Mouse (Mus musculus): ENCODE measurements around the gene Slc1a2. TPM values are rescaled to one million over a fixed set of nuclear protein-coding genes. Genes with fewer than 3 reads are reported as not detected.
A peak's percentile ranks its signal among the peaks of the same experiment; 100 is the strongest.

Slc1a2 gene
- total and polyA plus RNA-seq, 3 experiments, result 0.12 to 0.50 (median 0.29) TPM

DNA sequence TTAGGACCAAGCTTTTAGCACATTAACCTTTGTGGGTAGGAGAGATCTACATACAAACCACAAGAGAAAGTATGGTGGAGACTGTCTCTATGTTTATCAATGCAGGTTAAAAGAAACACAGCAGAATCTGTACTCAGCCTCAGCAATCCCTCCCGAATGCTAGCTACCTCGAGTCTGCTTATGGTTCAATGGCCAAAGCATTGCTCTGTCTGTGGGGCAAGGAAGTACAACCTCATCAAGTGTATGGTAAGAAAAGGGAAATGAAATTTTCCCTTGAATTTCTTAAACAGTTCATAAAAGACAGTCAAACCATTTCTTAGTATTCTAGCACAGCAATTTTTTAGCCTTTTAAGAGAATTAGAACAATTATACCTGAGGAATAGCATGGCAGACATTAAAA is 133.2 kb downstream of the Slc1a2 start:
- no peak for DNase-seq
- intact Hi-C loops (cut with DNase I), result no loop called here
- H3K4me3 ChIP-seq, result no peak overlapping the region
- H3K36me3 ChIP-seq (ENCODE audit: control insufficient read depth, insufficient read depth, low read length), result no peaks in the 10 kb centered on the region
- no peak overlapping the region for H3K9ac ChIP-seq (ENCODE audit: low read depth, low read length)
- H3K27ac ChIP-seq, result no peak overlapping the region
- no peaks in the 10 kb centered on the region for H3K27me3 ChIP-seq (ENCODE audit: control insufficient read depth, insufficient read depth, low read length)
- no peaks in the 10 kb centered on the region for H3K4me1 ChIP-seq (ENCODE audit: control insufficient read depth, insufficient read depth, low read length)
- TF ChIP-seq POLR2A (IDR thresholded peaks at IDR 0.05; ENCODE audit: insufficient read depth, low read depth, low read length) (no peak), EP300 (IDR thresholded peaks at IDR 0.05; ENCODE audit: insufficient read depth, low read depth, low read length) (no peak), CTCF (IDR thresholded peaks at IDR 0.05) (no peak)
- H3K79me2 ChIP-seq (replicated peaks; ENCODE audit: control insufficient read depth, insufficient read depth, low read length), result no peaks in the 10 kb centered on the region
- 72% methylated on average over 2 of the region's 2 CpGs for WGBS

DNA sequence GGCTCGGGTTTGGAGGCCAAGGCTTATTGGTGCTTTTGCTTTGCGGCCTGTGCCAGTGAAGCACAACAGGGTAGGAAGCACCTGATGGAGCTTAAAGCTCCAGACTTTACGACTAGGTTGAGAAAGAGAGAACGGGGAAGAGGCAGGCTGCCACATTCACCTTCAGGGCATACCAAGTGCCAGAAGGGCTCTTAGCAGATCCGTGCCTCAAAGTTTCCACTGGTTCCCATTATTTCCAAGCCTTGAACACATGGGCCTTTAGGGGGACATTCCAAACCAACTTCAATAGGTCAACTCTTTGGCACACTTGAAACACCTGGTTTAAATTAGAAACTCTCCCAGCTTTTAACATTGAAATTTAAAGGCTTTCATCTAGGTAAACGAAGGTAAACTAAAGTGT is 134.3 kb downstream of the Slc1a2 start:
- DNase-seq, result no peak
- no peak for TF ChIP-seq CTCF (IDR thresholded peaks at IDR 0.05)
- TF ChIP-seq POLR2A (IDR thresholded peaks at IDR 0.05; ENCODE audit: insufficient read depth, low read depth, low read length), result no peak
- no peak for TF ChIP-seq EP300 (IDR thresholded peaks at IDR 0.05; ENCODE audit: insufficient read depth, low read depth, low read length)
- no peaks in the 10 kb centered on the region for H3K79me2 ChIP-seq (replicated peaks; ENCODE audit: control insufficient read depth, insufficient read depth, low read length)
- intact Hi-C loops (cut with DNase I), result no loop called here
- no peaks in the 10 kb centered on the region for H3K36me3 ChIP-seq (ENCODE audit: control insufficient read depth, insufficient read depth, low read length)
- H3K4me3 ChIP-seq, result no peak overlapping the region
- no peaks in the 10 kb centered on the region for H3K4me1 ChIP-seq (ENCODE audit: control insufficient read depth, insufficient read depth, low read length)
- 87% methylated on average over 6 of the region's 6 CpGs for WGBS
- no peak overlapping the region for H3K27ac ChIP-seq
- H3K27me3 ChIP-seq (ENCODE audit: control insufficient read depth, insufficient read depth, low read length), result no peaks in the 10 kb centered on the region
- no peak overlapping the region for H3K9ac ChIP-seq (ENCODE audit: low read depth, low read length)

GRCm38 (mm10) chr2:102795034-102795433 is 136.6 kb downstream of the Slc1a2 start:
- WGBS, result 68% methylated on average over 3 of the region's 3 CpGs
- no peak overlapping the region for H3K9ac ChIP-seq (ENCODE audit: low read depth, low read length)
- intact Hi-C loops (cut with DNase I), result no loop called here
- DNase-seq, result no peak
- H3K79me2 ChIP-seq (replicated peaks; ENCODE audit: control insufficient read depth, insufficient read depth, low read length), result no peaks in the 10 kb centered on the region
- H3K36me3 ChIP-seq (ENCODE audit: control insufficient read depth, insufficient read depth, low read length), result no peaks in the 10 kb centered on the region
- TF ChIP-seq CTCF (IDR thresholded peaks at IDR 0.05), result no peak
- no peak for TF ChIP-seq POLR2A (IDR thresholded peaks at IDR 0.05; ENCODE audit: insufficient read depth, low read depth, low read length)
- TF ChIP-seq EP300 (IDR thresholded peaks at IDR 0.05; ENCODE audit: insufficient read depth, low read depth, low read length), result no peak
- no peak overlapping the region for H3K4me3 ChIP-seq
- H3K27me3 ChIP-seq (ENCODE audit: control insufficient read depth, insufficient read depth, low read length), result no peaks in the 10 kb centered on the region
- no peak overlapping the region for H3K27ac ChIP-seq
- no peaks in the 10 kb centered on the region for H3K4me1 ChIP-seq (ENCODE audit: control insufficient read depth, insufficient read depth, low read length)

DNA sequence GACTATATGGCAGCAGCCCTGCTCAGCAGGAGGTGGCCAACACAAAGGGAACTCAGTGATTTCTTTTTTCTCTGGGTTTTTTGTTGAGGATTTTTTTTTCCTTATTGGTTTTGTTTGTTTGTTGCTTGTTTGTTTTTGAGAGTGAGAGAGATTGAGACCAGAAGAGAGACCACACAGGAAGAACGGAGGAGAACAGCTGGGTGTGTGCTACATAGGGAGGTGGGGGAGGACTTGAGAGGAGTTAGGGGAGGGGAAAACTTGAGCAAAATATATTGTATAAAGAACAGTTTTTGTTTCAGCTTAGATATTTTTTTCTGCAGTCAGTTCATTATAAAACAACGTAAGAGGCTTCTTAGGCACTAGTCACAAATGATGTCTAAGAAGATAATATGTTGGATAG is 139.7 kb downstream of the Slc1a2 start:
- no peaks in the 10 kb centered on the region for H3K36me3 ChIP-seq (ENCODE audit: control insufficient read depth, insufficient read depth, low read length)

GRCm38 (mm10) chr2:102801899-102802298 is 143.4 kb downstream of the Slc1a2 start:
- H3K9ac ChIP-seq (ENCODE audit: low read depth, low read length), result no peak overlapping the region
- H3K4me3 ChIP-seq, result no peak overlapping the region
- no peaks in the 10 kb centered on the region for H3K27me3 ChIP-seq (ENCODE audit: control insufficient read depth, insufficient read depth, low read length)
- WGBS, result 80% methylated on average over 1 of the region's 1 CpGs
- no peaks in the 10 kb centered on the region for H3K4me1 ChIP-seq (ENCODE audit: control insufficient read depth, insufficient read depth, low read length)
- no peaks in the 10 kb centered on the region for H3K79me2 ChIP-seq (replicated peaks; ENCODE audit: control insufficient read depth, insufficient read depth, low read length)
- H3K27ac ChIP-seq, result no peak overlapping the region
- intact Hi-C loops (cut with DNase I), result loop anchor here (5.0 kb wide), 3 partner anchors 60 to 285 kb away; no protein-coding TSS in a partner anchor
- no peaks in the 10 kb centered on the region for H3K36me3 ChIP-seq (ENCODE audit: control insufficient read depth, insufficient read depth, low read length)
- DNase-seq, result no peak
- no peak for TF ChIP-seq EP300 (IDR thresholded peaks at IDR 0.05; ENCODE audit: insufficient read depth, low read depth, low read length)
- TF ChIP-seq POLR2A (IDR thresholded peaks at IDR 0.05; ENCODE audit: insufficient read depth, low read depth, low read length), result no peak
- no peak for TF ChIP-seq CTCF (IDR thresholded peaks at IDR 0.05)

More for the DNA sequence above, 139.7 kb downstream of the Slc1a2 start:
- WGBS, result 66% methylated on average over 2 of the region's 2 CpGs
- Histone ChIP-seq H3K27me3 (ENCODE audit: control insufficient read depth, insufficient read depth, low read length) (no peaks in the 10 kb centered on the region), H3K9ac (ENCODE audit: low read depth, low read length) (no peak overlapping the region), H3K4me1 (ENCODE audit: control insufficient read depth, insufficient read depth, low read length) (no peaks in the 10 kb centered on the region), H3K4me3 (no peak overlapping the region), H3K27ac (no peak overlapping the region), H3K79me2 (replicated peaks; ENCODE audit: control insufficient read depth, insufficient read depth, low read length) (no peaks in the 10 kb centered on the region)
- intact Hi-C loops (cut with DNase I), result no loop called here
- no peak for DNase-seq
- TF ChIP-seq POLR2A (IDR thresholded peaks at IDR 0.05; ENCODE audit: insufficient read depth, low read depth, low read length) (no peak), EP300 (IDR thresholded peaks at IDR 0.05; ENCODE audit: insufficient read depth, low read depth, low read length) (no peak), CTCF (IDR thresholded peaks at IDR 0.05) (no peak)

DNA sequence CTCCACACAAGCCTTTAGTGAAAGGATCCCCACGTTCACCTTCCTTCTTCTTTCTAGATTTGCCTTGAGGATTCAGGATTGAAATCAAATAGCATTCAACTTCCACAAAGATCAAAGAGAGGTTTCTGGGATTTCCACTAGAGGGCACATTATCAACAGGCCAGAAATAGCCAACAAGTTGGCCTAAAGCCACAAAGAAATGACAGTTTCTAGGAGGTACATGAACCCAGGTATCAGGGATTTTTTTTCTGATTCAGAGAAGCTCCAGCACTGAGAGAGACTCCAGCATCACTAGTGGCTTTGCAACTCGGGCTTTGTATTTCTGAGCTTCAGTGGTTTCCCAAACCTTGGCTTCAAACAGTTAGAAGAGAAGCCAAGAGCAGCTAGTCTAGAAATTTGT is 145.7 kb downstream of the Slc1a2 start:
- Histone ChIP-seq H3K36me3 (ENCODE audit: control insufficient read depth, insufficient read depth, low read length) (no peaks in the 10 kb centered on the region), H3K4me3 (no peak overlapping the region), H3K27ac (no peak overlapping the region), H3K4me1 (ENCODE audit: control insufficient read depth, insufficient read depth, low read length) (no peaks in the 10 kb centered on the region), H3K9ac (ENCODE audit: low read depth, low read length) (no peak overlapping the region), H3K27me3 (ENCODE audit: control insufficient read depth, insufficient read depth, low read length) (no peaks in the 10 kb centered on the region), H3K79me2 (replicated peaks; ENCODE audit: control insufficient read depth, insufficient read depth, low read length) (no peaks in the 10 kb centered on the region)
- no peak for TF ChIP-seq EP300 (IDR thresholded peaks at IDR 0.05; ENCODE audit: insufficient read depth, low read depth, low read length)
- TF ChIP-seq CTCF (IDR thresholded peaks at IDR 0.05), result peak; percentile 89
- TF ChIP-seq POLR2A (IDR thresholded peaks at IDR 0.05; ENCODE audit: insufficient read depth, low read depth, low read length), result no peak
- DNase-seq, result peak in 1 of 2 experiments; percentile 3
- 17% methylated on average over 2 of the region's 2 CpGs for WGBS
- intact Hi-C loops (cut with DNase I), result loop anchor here (5.0 kb wide), 3 partner anchors 62 to 283 kb away; no protein-coding TSS in a partner anchor

Data from heart, adult 2 months (tissue).